Mouse (Mus musculus) embryonic fibroblast, embryonic 13.5 days (primary cell): ENCODE data around the gene Hectd4. TPM values are rescaled to one million over a fixed set of nuclear protein-coding genes. Genes with fewer than 3 reads are reported as not detected.

Experiments used
- H3K27ac ChIP-seq: 2 replicates; pipeline ENCODE4 v1.5.1; 2012; ENCODE audit warnings: low read length, control low read depth, inconsistent platforms; ENCODE audit not compliant: insufficient read depth
- H3K4me1 ChIP-seq: 2 replicates; pipeline ENCODE4 v1.6.1; 2011; ENCODE audit warnings: low read length; ENCODE audit not compliant: control insufficient read depth, insufficient read depth
- H3K4me3 ChIP-seq: 2 replicates; pipeline ENCODE4 v1.5.1; 2011; ENCODE audit warnings: mild to moderate bottlenecking, control low read depth, low read length; ENCODE audit not compliant: insufficient read depth
- CTCF ChIP-seq: IDR thresholded peaks from 2 replicates; pipeline ENCODE4 v1.5.1; 2011; ENCODE audit warnings: mild to moderate bottlenecking, control low read depth, low read length, moderate library complexity, borderline replicate concordance; ENCODE audit not compliant: insufficient read depth
- POLR2A ChIP-seq: IDR thresholded peaks from 2 replicates; pipeline ENCODE4 v1.6.1; 2011; ENCODE audit warnings: low read depth, mild to moderate bottlenecking, control low read depth, low read length, moderate library complexity
- polyA plus RNA-seq: library from polyadenylated mRNA; stranded (reverse); fragments of >200 nt; gene quantifications from 2 replicates; pipeline ENCODE4 v1.2.4, GENCODE M21; 2011; ENCODE audit warnings: low read depth; ENCODE audit not compliant: missing spikeins, insufficient read length

Hectd4 gene
- 17.2 and 18.0 TPM in 2 replicates for polyA plus RNA-seq

DNA sequence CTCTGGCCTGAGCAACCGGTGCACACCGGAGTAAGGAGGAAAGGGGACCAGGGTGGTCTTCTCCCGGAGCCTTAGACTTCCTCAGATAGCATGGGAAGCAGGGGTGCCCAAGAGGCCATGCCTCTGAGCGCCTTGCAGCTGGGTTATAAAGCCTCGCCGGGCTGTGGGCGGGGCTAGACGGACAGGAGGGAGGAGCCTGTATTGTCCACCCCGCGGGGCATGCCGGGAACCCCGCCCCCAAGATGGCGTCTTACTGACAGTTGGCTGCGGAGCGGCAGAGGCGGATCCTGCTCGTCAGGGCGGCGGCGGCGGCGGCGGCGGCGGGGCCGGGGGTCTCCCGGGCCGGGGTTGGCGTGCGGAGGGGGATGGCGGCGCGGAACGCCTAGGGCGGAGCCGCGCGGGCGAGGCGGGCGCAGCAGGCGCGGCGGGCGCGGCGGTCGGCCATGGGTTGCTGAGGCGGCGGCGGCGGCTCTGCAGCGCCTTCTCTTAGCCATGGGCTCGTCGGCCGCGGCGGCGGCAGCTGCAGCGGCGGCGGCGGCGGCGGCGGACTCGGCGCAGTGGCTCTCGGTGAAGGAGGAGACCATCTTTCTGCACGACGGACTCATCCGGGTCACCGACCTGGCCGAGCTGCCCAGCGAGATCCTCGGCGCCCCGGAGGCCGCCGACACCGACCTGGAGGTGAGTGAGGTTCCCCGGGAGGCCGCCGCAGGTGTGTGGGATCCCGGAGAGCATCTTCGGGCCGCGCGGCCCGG is at the start of gene Hectd4:
TSS of gene Hectd4 (plus strand) at position 240 of the 752 bp plus-strand sequence.
- H3K4me3 ChIP-seq: peak within 1 kb of the TSS; percentile 87
- H3K4me1 ChIP-seq: peaks cover 4% of the 10 kb centered on the region; the same call in 1 of the 2 replicates
- TF ChIP-seq CTCF (no peak), POLR2A (peak; percentile 91)
- H3K27ac ChIP-seq: no peak within 1 kb of the TSS

GRCm38 (mm10) chr5:121172835-121173234 is 47.2 kb upstream of the Hectd4 start:
- H3K4me3 ChIP-seq: no peak overlapping the region
- no peaks in the 10 kb centered on the region for H3K4me1 ChIP-seq
- TF ChIP-seq POLR2A: no peak
- TF ChIP-seq CTCF: no peak
- H3K27ac ChIP-seq: no peak overlapping the region

DNA sequence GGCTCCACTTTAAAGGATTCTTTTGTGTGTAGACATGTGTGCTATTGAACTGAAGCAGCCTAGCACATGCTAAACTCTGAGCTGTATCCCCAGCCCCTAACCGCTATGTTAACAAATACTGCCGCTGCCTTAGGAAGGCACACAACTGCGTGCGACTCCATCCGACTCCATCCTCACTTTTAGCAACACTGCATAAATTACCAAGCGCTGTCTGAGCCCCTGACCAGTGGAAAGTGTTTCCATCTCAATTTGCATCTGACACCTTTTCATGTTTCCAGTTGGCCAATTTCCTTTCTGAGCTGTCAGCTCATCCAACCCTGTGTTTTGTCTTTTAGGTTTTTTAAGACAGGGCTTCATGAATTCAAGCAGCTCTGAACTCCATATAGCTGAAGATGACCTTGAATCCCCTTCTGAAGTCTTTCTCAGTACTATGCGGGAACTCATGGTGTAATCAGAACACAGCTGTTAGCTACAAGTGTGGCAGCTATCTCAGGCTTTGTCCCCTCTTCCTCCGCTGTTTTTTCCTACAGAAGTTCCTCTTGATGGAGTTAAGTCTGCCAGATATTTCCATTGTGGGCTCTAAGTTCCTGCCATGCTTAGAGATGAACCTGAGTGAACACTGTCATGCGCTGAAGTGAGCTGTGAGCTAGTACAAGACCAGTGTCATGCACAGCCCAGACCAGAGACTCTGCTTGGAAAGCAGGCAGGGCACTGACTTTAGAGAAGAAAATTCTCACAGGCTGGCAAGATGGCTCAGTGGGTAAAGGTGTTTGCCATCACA is 40.8 kb upstream of the Hectd4 start:
- no peak overlapping the region for H3K27ac ChIP-seq
- no peaks in the 10 kb centered on the region for H3K4me1 ChIP-seq
- no peak overlapping the region for H3K4me3 ChIP-seq
- no peak for TF ChIP-seq CTCF

DNA sequence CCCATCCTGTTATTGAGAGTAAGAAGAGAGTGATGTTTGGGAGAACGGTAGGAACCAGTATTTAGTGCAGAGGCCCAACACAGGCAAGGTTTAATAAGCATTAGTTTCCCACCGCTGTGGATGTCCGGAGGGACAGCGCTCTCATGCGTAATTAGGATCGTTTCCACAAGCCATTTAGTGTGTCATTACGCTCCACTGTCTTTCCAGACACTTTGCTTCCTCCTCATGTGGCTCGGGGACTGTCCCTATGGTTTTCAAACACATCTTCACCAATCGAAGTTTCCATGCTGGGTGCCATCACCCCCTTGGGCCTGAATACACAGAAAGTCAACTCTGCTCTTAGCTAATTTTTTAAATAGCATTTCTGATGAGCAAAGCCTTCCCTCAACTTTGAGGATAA is 36.8 kb upstream of the Hectd4 start:
- TF ChIP-seq POLR2A: no peak
- TF ChIP-seq CTCF: no peak
- Histone ChIP-seq H3K4me1 (peaks cover 5% of the 10 kb centered on the region; the same call in 1 of the 2 replicates), H3K27ac (no peak overlapping the region), H3K4me3 (no peak overlapping the region)

DNA sequence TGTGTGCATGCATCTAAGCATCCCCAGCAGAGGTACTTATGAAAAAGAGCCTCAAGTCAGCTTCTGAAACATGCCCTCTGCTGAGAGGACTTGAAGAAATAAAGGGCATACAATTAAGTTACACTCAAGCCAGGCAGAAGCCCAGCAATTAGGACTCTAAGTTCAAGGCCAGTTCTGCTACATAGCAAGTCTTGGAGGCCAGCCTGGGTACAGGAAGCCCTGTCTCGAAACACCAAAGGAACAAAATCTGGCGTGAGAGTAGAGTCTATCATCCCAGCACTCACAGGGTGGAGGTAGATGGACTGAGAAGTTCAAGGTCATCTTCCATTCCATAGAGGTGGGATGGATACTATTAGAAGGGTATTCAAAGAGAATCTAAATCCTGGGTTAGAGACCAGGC is 35.6 kb upstream of the Hectd4 start:
- TF ChIP-seq POLR2A (no peak), CTCF (no peak)
- H3K4me1 ChIP-seq: peaks cover 5% of the 10 kb centered on the region; the same call in 1 of the 2 replicates
- no peak overlapping the region for H3K4me3 ChIP-seq
- no peak overlapping the region for H3K27ac ChIP-seq

DNA sequence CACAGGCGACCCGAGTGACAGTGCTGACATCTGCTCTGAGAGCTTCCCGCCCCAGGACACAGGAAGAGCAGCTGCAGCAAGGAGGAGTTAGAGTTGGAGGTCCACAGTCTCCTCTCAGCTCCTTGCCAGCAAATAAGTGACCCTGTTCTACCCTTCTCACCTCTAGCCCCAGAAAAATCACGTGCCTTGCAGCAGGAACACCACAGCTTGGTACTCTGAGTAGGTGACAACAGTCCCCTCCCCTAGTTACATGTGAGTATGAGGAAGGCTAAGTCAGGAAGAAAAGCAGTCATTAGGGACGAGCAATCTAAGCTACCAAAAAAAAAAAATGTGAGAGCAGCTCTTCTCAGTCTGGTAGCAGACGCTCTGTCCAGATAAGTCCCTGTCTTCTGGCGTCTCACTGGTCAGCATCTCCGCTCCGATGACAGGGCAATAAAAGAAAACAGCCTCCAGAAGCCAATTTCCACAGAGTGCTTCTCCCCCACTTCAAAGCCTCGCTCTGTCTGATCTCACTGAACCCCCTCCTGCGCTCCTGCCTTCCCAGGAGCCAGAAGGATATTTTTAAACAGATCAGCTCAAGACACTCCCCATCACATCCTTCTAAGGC is 35.0 kb upstream of the Hectd4 start:
- TF ChIP-seq POLR2A (no peak), CTCF (no peak)
- Histone ChIP-seq H3K4me1 (peaks cover 5% of the 10 kb centered on the region; the same call in 1 of the 2 replicates), H3K27ac (no peak overlapping the region), H3K4me3 (no peak overlapping the region)

DNA sequence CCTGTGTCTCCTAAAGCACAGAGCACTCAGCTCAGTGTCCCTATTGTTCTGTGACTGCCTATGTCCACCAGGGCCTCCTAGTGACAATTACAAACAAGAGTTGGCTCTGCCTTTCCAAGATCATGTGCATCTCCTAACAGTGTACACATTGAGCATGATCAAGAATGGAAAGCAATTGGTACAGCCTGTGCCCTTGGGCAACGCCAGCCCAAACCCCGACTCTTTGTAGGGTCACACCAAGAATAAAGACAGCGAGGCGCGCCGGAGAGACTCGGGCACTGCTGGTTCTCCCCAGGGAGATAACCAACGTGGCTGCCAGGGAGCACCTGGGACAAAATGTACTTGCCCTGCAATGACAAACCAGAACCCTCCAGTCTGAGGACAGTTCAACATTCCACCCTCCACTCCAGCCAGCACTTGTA is 32.4 kb upstream of the Hectd4 start:
- Histone ChIP-seq H3K27ac (no peak overlapping the region), H3K4me3 (no peak overlapping the region), H3K4me1 (peaks cover 5% of the 10 kb centered on the region; the same call in 1 of the 2 replicates)
- TF ChIP-seq CTCF: no peak
- no peak for TF ChIP-seq POLR2A

DNA sequence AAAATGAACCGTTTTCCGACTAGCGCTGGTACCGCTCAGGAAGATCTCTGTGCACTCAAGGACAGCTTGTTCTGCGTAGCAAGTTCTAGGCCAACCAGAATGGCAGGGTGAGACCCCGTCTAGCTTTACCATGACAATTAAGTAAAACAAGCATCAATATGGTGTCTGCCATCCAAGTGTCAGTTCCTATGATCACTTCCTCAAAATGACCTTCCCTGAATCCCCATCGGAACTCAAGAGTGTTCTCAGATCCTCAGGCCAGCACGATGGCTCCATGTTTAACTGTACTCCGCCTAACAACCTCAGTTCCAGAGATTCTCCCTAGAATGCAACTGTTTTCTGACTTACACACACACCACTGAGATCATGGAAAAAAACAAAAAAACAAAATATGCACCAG is 31.8 kb upstream of the Hectd4 start:
- peaks cover 5% of the 10 kb centered on the region; the same call in 1 of the 2 replicates for H3K4me1 ChIP-seq
- TF ChIP-seq POLR2A: no peak
- no peak for TF ChIP-seq CTCF
- H3K27ac ChIP-seq: no peak overlapping the region
- no peak overlapping the region for H3K4me3 ChIP-seq

DNA sequence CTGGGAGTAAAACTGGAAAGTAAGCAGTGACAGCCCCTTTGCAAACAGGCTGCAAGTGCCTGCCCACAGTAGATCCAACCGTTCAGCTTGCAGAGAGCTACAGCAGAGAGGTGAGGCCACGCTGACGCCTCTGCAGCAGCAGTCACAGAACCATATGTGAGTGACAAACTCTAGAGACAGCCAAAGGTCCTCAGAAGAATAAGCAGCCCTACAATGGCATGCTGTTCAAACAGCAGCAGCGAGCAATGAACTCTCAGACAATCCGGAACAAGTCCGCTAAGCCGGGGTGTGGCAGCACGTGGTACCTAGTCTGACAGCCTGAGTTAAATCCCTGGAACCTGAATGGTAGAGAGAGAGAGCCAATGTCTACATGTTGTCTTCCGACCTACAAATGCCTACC is 30.8 kb upstream of the Hectd4 start:
- TF ChIP-seq CTCF (no peak), POLR2A (no peak)
- H3K4me1 ChIP-seq: peaks cover 5% of the 10 kb centered on the region; the same call in 1 of the 2 replicates
- no peak overlapping the region for H3K4me3 ChIP-seq
- H3K27ac ChIP-seq: no peak overlapping the region
